Mouse (Mus musculus) right cerebral cortex, postnatal 14 days (tissue): Measurements from ENCODE around the gene Scrn3.

Experiments
- DNase-seq: peaks from one replicate; pipeline ENCODE4 v3.0.0; 2022

Scrn3 gene

GRCm38 (mm10) chr2:73386356-73387046 lies 74.1 kb downstream of the Scrn3 start, which contains the start of gene Gpr155:
Gene Gpr155, minus strand, starts transcription at chr2:73386572.
- peak; percentile 98 for DNase-seq
